Mouse (Mus musculus): ENCODE data around the gene Ackr1. TPM values are rescaled to one million over a fixed set of nuclear protein-coding genes. Genes with fewer than 3 reads are reported as not detected.

Ackr1 gene
- 7.1 and 7.3 TPM in 2 replicates for polyA plus RNA-seq (2016; fragmentation: Nextera tagmentation; extraction: Ambion mirVana)

DNA sequence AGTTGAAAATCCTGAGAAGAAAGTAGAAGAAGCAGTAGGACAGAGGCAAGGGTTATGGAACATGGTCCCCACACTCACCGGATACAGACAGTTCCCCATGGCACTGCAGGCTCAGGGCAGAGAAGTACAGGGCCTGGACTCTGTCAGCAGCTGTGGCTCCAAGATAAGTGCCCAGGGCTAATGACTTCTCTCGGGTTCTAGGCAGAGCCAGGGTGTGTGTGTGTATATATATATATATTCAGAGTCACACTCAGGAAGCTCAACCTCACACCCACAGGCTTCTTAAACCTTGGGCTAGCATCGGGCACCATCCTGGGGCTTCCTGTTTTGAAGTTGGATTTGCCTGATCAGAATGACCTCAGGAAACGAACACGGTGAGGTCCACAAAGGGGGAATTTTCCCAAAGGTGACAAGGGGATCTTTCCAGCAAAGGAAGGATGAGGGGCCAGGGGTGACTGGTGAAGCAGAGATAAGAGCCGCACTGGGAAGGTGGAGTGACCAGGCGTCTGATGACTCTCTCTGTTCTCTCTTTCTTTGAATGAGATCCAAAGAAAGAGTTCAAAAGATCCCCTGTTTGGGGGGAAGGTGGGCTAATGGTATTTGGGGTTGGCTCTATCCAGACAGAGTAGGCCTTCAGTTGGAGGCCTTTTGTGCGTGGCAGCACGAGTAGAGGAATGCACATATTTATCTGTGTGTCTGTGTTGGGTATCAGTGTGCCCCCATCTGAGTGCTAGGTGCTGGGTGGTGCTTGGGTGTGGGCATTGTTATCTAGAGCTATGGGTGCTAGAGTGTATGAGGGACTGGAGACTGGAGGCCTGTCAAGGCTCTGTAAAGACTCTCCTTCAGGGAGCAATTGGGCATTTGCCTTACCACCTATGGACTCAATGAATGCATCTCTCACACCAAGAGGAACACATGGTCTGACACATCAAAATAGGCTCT, at the start of gene Ackr1:
TSS of gene Ackr1 (minus strand) at position 439 of the 942 bp plus-strand sequence.
- H3K36me3 ChIP-seq, result peaks cover 19% of the 10 kb centered on the region
- H3K9me3 ChIP-seq, result no peaks in the 10 kb centered on the region
- no peak for ATAC-seq (ENCODE audit: low FRiP score, low read depth)
- H3K4me3 ChIP-seq, result no peak within 1 kb of the TSS
- 70% methylated on average over 9 of the region's 9 CpGs for WGBS
- peaks cover 14% of the 10 kb centered on the region for H3K4me1 ChIP-seq
- no peak within 1 kb of the TSS for H3K9ac ChIP-seq (replicated peaks)
- no peak within 1 kb of the TSS for H3K27ac ChIP-seq (replicated peaks)
- no peak within 1 kb of the TSS for H3K4me2 ChIP-seq (replicated peaks)
- H3K27me3 ChIP-seq, result no peaks in the 10 kb centered on the region

DNA sequence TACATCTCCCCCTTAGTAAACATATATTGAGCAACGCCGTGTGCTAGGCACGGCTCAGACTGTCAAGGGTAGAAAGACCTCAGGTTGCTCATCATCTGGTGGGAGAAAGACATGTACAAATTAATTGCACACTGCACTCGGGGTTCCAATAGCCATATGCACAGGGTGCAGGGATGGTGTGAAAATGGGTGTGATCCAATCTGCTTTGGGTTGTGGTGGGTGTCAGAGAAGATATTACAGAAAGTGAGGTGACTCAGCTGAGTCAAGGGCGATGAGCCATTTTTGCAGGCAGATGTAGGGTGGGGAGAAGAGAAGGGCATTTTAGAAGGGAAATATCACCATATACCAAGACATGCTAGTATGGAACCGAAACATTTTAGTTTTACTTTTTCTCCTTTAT, 47.9 kb upstream of the Ackr1 start:
- H3K27me3 ChIP-seq, result no peaks in the 10 kb centered on the region
- H3K27ac ChIP-seq (replicated peaks), result no peak overlapping the region
- no peaks in the 10 kb centered on the region for H3K9me3 ChIP-seq
- ATAC-seq (ENCODE audit: low FRiP score, low read depth), result no peak
- H3K9ac ChIP-seq (replicated peaks), result no peak overlapping the region
- H3K36me3 ChIP-seq, result no peaks in the 10 kb centered on the region
- H3K4me3 ChIP-seq, result no peak overlapping the region
- no peak overlapping the region for H3K4me2 ChIP-seq (replicated peaks)
- 94% methylated on average over 6 of the region's 6 CpGs for WGBS
- no peaks in the 10 kb centered on the region for H3K4me1 ChIP-seq

DNA sequence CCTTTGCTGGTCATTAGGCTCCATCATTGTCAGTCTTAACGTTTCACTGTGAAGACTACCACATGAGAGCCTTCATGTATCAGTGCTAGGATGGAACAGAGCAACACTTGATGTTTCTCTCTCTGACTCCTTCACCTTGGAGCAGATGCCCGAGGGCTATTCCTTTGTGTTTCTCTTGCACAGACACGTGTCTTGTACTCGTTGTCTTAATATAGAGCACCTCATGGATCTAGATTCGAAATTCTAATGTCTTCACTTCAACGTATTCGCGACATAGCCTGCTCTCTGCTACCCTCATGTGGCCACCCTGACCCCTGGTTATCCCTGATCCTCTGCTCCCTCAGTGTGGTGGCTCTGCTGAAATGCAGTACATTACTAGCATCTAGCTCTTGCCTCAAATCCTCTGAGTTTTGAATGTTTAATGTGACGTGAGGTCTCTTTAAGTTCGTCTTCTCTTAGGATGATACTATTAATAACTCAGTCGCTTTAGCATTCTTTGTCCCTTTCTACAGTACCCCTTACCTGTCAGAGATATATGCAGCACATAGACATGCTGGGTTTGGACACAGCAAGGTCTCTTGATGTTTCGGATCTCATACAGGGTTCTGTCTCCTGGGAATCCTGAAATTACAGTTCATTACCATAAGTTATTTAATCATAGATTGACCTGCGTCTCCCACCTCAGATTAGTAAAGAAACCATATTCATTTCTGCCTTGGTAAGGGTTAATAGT, 44.0 kb upstream of the Ackr1 start:
- no peaks in the 10 kb centered on the region for H3K4me1 ChIP-seq
- no peak overlapping the region for H3K4me3 ChIP-seq
- H3K4me2 ChIP-seq (replicated peaks), result no peak overlapping the region; the same call in 1 of the 2 replicates
- H3K9me3 ChIP-seq, result no peaks in the 10 kb centered on the region
- no peak overlapping the region for H3K9ac ChIP-seq (replicated peaks)
- H3K36me3 ChIP-seq, result no peaks in the 10 kb centered on the region
- H3K27ac ChIP-seq (replicated peaks), result no peak overlapping the region
- H3K27me3 ChIP-seq, result no peaks in the 10 kb centered on the region
- ATAC-seq (ENCODE audit: low FRiP score, low read depth), result peak; percentile 78
- 41% methylated on average over 13 of the region's 13 CpGs for WGBS

DNA sequence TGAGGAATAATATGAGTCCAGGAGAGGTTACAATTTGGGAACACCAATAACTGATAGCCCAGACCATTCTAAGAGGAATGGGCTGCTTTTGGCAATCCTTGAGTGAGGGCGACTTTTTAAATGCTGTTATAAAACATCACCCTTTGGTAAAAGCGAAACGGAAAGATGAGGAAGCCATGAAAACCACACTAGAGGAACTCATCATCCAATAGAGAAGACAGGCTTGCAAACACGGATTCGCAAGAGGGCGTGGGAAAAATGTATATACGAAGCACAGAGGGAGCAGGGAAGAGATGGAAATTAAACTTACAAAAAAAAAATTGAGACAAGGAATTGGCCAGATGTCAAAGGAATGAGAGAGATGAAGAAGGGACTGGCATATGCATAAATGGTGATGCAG, 40.5 kb upstream of the Ackr1 start:
- 87% methylated on average over 7 of the region's 7 CpGs for WGBS
- H3K27me3 ChIP-seq, result no peaks in the 10 kb centered on the region
- ATAC-seq (ENCODE audit: low FRiP score, low read depth), result no peak
- H3K4me3 ChIP-seq, result no peak overlapping the region
- no peaks in the 10 kb centered on the region for H3K9me3 ChIP-seq
- H3K36me3 ChIP-seq, result no peaks in the 10 kb centered on the region
- H3K4me1 ChIP-seq, result peaks cover 5% of the 10 kb centered on the region; the same call in 1 of the 2 replicates
- no peak overlapping the region for H3K9ac ChIP-seq (replicated peaks)
- H3K4me2 ChIP-seq (replicated peaks), result no peak overlapping the region
- H3K27ac ChIP-seq (replicated peaks), result no peak overlapping the region

DNA sequence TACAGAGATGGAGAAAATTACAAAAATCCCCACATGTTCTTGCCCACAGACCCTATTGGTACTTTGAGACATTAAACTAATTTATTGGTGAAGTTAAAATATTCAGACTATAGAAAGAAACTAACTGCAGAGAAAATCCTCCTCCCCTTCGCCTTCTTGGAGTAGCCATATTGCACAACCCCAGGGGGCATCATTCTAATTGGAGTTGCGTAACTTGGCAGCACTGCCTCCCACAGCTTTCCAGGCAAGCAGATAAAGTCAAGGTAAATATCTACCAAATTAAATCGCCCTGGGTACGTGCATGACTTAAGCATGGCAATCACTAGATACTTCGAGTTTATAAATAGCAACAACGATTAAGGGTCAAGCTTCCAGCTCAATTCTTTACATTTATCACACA, 38.0 kb upstream of the Ackr1 start:
- H3K36me3 ChIP-seq, result no peaks in the 10 kb centered on the region
- H3K4me3 ChIP-seq, result no peak overlapping the region
- 76% methylated on average over 6 of the region's 6 CpGs for WGBS
- H3K4me2 ChIP-seq (replicated peaks), result no peak overlapping the region
- H3K9ac ChIP-seq (replicated peaks), result no peak overlapping the region
- no peaks in the 10 kb centered on the region for H3K27me3 ChIP-seq
- no peaks in the 10 kb centered on the region for H3K9me3 ChIP-seq
- no peak overlapping the region for H3K27ac ChIP-seq (replicated peaks)
- no peak for ATAC-seq (ENCODE audit: low FRiP score, low read depth)
- H3K4me1 ChIP-seq, result peaks cover 13% of the 10 kb centered on the region; the same call in 1 of the 2 replicates

DNA sequence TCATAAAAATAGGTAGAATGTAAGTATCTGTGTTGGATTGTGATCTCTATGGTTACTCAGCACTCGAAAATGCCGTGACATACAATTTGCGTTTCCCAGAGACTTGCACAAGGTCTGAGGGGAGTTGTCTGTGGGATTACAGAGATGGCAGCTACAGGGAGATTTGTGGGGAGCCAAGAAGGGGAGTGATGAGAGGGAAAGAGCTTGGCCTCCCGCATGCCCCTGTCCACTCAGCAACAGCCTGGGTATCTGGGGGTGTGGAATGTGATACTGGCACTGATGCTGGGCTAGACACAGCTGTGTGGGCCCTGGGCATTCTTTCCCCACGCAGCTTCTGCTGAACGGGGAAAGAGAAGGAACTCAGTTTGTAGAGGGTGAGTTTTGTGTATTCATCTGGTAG, 36.9 kb upstream of the Ackr1 start:
- peaks cover 24% of the 10 kb centered on the region for H3K4me1 ChIP-seq
- no peak overlapping the region for H3K9ac ChIP-seq (replicated peaks)
- no peak for ATAC-seq (ENCODE audit: low FRiP score, low read depth)
- H3K27me3 ChIP-seq, result no peaks in the 10 kb centered on the region
- no peak overlapping the region for H3K27ac ChIP-seq (replicated peaks)
- H3K36me3 ChIP-seq, result no peaks in the 10 kb centered on the region
- H3K4me3 ChIP-seq, result no peak overlapping the region
- no peaks in the 10 kb centered on the region for H3K9me3 ChIP-seq
- H3K4me2 ChIP-seq (replicated peaks), result no peak overlapping the region
- WGBS, result 68% methylated on average over 6 of the region's 6 CpGs

DNA sequence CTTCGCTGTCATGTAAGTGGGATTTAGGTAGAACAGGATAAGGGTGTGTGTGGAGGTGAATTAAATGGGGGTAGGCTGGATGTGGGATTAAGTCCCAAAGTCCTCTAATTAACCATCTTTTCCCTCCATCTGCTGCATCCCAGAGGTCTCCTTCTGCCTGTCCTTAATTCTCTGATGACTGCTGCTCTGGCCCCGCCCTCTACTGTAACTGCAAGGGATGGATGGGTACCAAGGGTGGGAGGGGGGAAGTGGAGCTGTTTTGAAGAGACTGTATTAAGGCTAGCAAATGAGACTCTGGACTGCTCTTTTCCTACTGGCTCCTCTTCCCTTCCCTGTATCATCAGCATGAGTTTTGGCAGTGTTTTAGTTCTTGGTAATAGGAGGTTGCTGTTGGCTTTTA, 36.1 kb upstream of the Ackr1 start:
- 73% methylated on average over 2 of the region's 2 CpGs for WGBS
- Histone ChIP-seq H3K9ac (replicated peaks) (no peak overlapping the region), H3K4me1 (peaks cover 26% of the 10 kb centered on the region), H3K36me3 (no peaks in the 10 kb centered on the region), H3K9me3 (no peaks in the 10 kb centered on the region), H3K27ac (replicated peaks) (no peak overlapping the region), H3K4me2 (replicated peaks) (no peak overlapping the region), H3K4me3 (no peak overlapping the region), H3K27me3 (no peaks in the 10 kb centered on the region)
- ATAC-seq (ENCODE audit: low FRiP score, low read depth), result no peak

DNA sequence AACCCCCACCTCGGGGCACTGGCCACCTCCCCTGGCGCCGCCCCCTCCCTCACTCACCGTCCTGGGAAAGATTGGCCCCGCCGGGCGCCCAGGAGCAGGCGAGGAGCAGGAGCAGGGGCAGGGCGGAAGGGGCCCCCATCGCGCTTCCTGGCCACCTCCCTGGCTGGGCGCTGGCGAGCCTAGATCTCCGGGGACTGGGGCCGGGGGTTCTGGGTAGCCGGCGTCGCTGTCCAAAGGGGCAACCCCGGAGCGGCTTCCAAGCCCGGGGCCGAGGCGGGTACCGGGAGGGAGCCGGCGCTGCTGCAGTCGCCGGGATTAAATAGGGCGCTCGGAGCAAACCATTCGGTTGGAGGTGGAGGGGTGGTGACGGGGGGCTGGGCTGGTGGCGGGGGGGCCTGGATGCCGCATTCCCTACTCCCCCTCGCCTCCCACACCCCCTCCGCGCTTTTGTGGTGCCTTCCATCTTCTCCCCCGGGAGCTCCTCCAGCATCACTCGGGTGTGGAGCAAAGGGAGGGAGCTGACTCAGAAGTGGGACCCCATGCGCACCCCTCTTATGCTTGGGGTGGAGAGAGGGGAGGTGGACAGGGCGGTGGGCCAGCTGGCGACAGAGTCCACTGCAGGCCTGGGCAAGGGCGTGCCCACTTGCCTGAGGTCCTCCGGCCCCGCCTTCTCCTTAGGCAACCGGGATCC, 34.0 kb upstream of the Ackr1 start, which contains the start of gene Cadm3:
TSS of gene Cadm3 (minus strand) at position 340 of the 691 bp plus-strand sequence.
- peak within 1 kb of the TSS; percentile 71 for H3K4me2 ChIP-seq (replicated peaks)
- H3K9ac ChIP-seq (replicated peaks), result peak within 1 kb of the TSS; percentile 96
- no peaks in the 10 kb centered on the region for H3K36me3 ChIP-seq
- WGBS, result under 1% methylated on average over 39 of the region's 46 CpGs
- H3K27me3 ChIP-seq, result no peaks in the 10 kb centered on the region
- H3K9me3 ChIP-seq, result no peaks in the 10 kb centered on the region
- ATAC-seq (ENCODE audit: low FRiP score, low read depth), result peak; percentile 88
- peak within 1 kb of the TSS; percentile 90 for H3K4me3 ChIP-seq
- peak within 1 kb of the TSS; percentile 89 for H3K27ac ChIP-seq (replicated peaks)
- peaks cover 26% of the 10 kb centered on the region for H3K4me1 ChIP-seq

DNA sequence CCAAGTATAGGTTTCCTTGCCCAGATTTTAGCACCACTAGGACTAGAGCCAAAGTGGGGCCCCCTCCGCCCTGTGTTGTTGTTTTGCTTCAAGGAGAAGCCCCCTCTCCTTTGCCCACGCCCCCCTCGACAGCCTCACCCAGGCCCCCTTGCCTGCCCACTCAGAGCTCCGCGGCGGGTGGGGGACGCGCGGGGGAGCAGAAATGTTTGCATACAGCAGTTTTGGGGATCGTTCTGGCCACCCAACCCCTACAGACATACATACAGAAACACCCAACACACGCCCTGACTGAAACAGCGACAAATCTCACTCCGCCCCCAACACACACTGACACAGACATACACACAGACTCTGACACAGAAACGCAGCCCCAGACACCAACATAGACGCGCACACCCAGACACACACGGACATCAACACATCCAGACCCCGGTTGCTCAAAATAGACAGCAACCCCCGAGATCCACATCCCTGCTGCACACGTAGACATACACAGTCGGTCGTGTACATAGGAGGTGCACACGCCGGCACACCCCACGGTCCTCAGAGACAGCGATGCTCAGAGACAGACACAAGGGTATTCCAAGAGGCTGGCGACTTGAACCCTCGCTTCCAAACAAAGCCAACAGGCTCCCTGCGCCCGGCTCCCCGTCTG, 33.3 kb upstream of the Ackr1 start:
- Histone ChIP-seq H3K4me2 (replicated peaks) (peak overlapping the region; percentile 71), H3K27ac (replicated peaks) (peak overlapping the region; percentile 89), H3K9ac (replicated peaks) (peak overlapping the region; percentile 96), H3K9me3 (no peaks in the 10 kb centered on the region), H3K4me3 (peak overlapping the region; percentile 90), H3K36me3 (no peaks in the 10 kb centered on the region), H3K27me3 (no peaks in the 10 kb centered on the region), H3K4me1 (peaks cover 26% of the 10 kb centered on the region)
- under 1% methylated on average over 31 of the region's 31 CpGs for WGBS
- peak; percentile 66 for ATAC-seq (ENCODE audit: low FRiP score, low read depth)

DNA sequence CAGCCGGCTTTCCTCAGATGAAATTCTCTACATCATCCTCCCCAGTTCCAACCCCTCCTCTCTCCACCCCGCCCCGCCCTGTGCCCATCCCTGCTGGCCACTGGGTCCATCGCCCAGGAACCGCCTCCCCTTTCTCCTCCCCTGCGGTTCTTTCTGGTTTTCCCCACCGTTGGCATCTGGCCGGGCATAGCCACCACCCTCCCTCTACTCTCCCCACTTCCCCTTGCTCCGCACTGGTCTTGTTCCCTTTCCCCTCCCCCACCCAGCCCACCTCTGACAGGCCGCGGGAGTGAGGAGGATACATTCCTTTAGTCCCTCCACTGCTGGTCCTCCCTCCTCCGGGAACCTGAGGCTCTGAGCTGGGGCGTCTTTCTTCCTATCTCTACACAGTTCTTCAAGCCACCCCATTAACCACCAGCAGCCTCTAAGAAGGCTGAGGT, 32.4 kb upstream of the Ackr1 start:
- Histone ChIP-seq H3K27ac (replicated peaks) (no peak overlapping the region), H3K27me3 (no peaks in the 10 kb centered on the region), H3K4me3 (peak overlapping the region; percentile 90), H3K9me3 (no peaks in the 10 kb centered on the region), H3K4me1 (peaks cover 26% of the 10 kb centered on the region), H3K36me3 (no peaks in the 10 kb centered on the region), H3K4me2 (replicated peaks) (peak overlapping the region; percentile 71), H3K9ac (replicated peaks) (peak overlapping the region; percentile 96)
- peak; percentile 23 for ATAC-seq (ENCODE audit: low FRiP score, low read depth)
- WGBS, result 3% methylated on average over 11 of the region's 13 CpGs

DNA sequence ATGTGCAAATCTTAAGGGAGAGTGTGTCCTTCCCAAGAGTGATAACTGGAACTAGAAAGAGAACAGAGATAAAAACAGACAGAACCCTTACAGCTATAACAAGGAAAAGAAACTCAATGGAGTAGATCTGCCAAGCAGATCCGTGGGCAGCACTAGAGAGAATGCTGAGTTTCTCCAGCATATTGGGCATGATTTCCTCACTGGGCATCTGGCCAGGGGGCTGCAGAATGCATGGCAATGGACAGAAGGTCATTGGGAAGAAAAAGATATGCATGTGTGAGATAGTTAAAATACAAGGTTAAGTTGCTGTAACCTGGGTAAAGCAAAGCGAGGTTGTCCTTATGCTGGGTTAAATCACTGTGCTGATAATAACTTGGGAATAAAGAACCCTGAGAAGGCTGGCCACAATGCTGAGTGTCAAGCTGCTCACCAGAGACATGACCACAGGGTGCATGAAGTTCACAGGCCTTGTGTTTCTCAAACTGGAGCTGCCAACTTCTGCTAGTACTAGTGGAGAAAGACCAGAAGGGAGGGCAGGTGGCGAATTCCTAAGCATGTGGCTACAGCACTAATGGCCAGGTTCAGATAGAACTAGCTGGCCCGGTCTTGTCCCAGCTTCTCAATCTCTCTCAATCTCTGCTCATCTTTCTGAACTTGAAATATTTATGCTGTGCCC, 30.7 kb upstream of the Ackr1 start:
- no peaks in the 10 kb centered on the region for H3K27me3 ChIP-seq
- no peaks in the 10 kb centered on the region for H3K9me3 ChIP-seq
- peaks cover 21% of the 10 kb centered on the region for H3K4me1 ChIP-seq
- H3K4me2 ChIP-seq (replicated peaks), result no peak overlapping the region
- ATAC-seq (ENCODE audit: low FRiP score, low read depth), result no peak
- no peak overlapping the region for H3K27ac ChIP-seq (replicated peaks)
- no peak overlapping the region for H3K4me3 ChIP-seq
- no peaks in the 10 kb centered on the region for H3K36me3 ChIP-seq
- no peak overlapping the region for H3K9ac ChIP-seq (replicated peaks)
- WGBS, result 93% methylated on average over 4 of the region's 4 CpGs

Measured in midbrain, embryonic 12.5 days (tissue).